Mouse (Mus musculus) heart, postnatal 4 days (tissue): ENCODE measurements at regions not wholly inside any gene's neighbourhood (a gene's known extent, or its start where the extent isn't known, plus 50 kb on each side); places are given as distances from the start of the nearest gene placed in this dataset.
A peak's percentile ranks its signal among the peaks of the same experiment; 100 is the strongest.

Source experiments
- DNase-seq: peaks from one replicate; pipeline ENCODE4 v3.0.0; 2021

DNA sequence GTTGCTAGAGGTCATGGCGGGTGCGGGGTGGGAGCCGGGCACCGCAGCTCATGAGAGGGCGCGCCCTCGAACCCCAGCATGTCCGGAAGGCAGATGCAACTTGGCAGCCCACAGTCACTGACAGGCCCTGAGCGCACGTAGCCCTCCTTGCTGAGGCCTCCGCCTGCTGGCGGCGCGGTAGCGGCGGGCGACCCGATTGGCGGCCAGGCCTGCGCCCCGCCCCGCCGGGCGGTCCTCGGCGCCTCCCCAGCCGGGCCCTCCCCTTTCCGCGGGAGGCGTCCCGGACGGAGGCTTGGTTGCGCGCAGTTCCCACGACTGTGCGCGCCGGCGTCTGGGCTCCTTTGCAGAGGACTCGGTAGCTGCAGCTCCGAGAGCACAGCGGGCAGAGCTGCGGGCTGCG lies 301.9 kb downstream of the Hpcal1 start:
- peak; percentile 40 for DNase-seq

DNA sequence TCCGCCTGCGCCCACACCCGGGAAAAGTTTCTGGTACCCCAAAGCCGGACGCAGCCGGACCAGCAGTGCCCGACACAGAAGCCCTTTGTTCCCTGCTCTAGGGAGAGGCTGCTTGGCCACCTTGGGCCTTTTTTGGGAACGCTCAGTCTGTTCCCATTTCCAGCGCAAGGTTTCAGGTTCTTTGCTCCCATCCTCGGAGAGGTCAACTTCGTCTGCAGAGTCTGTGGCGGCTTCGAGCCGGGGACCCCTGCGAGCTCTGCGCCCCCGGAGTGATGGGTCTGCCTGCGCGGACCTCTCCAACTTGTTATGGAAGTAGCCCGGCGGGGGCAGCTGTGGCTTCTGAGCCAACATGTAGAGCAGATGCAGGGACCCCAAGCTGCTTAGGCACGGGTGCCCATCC lies 302.7 kb downstream of the Hpcal1 start:
- peak; percentile 2 for DNase-seq
